Mouse (Mus musculus): Measurements from ENCODE around the gene Lrmda. TPM values are rescaled to one million over a fixed set of nuclear protein-coding genes. Genes with fewer than 3 reads are reported as not detected.

The Lrmda gene
- total and polyA plus RNA-seq, 2 experiments from 2014 or later, result 0.38 to 0.82 TPM

- Histone ChIP-seq H3K36me3 (replicated peaks; ENCODE audit: control insufficient read depth, insufficient read depth, low read length) (no peaks in the 10 kb centered on the region), H3K27me3 (ENCODE audit: control insufficient read depth, insufficient read depth, low read length) (no peaks in the 10 kb centered on the region), H3K9me3 (replicated peaks; ENCODE audit: control insufficient read depth, low read length) (no peaks in the 10 kb centered on the region), H3K4me2 (ENCODE audit: low read depth, low read length) (no peak overlapping the region), H3K9ac (replicated peaks; ENCODE audit: low read depth, low read length) (no peak overlapping the region), H3K27ac (ENCODE audit: low read depth) (no peak overlapping the region), H3K4me1 (ENCODE audit: control insufficient read depth, insufficient read depth) (peaks cover 5% of the 10 kb centered on the region; the same call in 1 of the 2 replicates), H3K4me3 (ENCODE audit: low read depth, low read length) (no peak overlapping the region)
- DNase-seq (ENCODE audit: low spot score), result no peak
- 46% methylated on average over 11 of the region's 11 CpGs for WGBS
- TF ChIP-seq EP300 (IDR thresholded peaks at IDR 0.05; ENCODE audit: low read depth), result no peak
- no peak for TF ChIP-seq CTCF (IDR thresholded peaks at IDR 0.05; ENCODE audit: low read depth)
- ATAC-seq (ENCODE audit: insufficient read depth, low read depth), result no peak
These were observed 148.7 kb downstream of the Lrmda start for GRCm38 (mm10) chr14:22168077-22168794.

- peaks cover 5% of the 10 kb centered on the region; the same call in 1 of the 2 replicates for H3K4me1 ChIP-seq (ENCODE audit: control insufficient read depth, insufficient read depth)
- WGBS, result 49% methylated on average over 14 of the region's 14 CpGs
- TF ChIP-seq EP300 (IDR thresholded peaks at IDR 0.05; ENCODE audit: low read depth) (no peak), CTCF (IDR thresholded peaks at IDR 0.05; ENCODE audit: low read depth) (no peak)
- H3K36me3 ChIP-seq (replicated peaks; ENCODE audit: control insufficient read depth, insufficient read depth, low read length), result no peaks in the 10 kb centered on the region
- no peaks in the 10 kb centered on the region for H3K9me3 ChIP-seq (replicated peaks; ENCODE audit: control insufficient read depth, low read length)
- ATAC-seq (ENCODE audit: insufficient read depth, low read depth), result no peak
- H3K4me3 ChIP-seq (ENCODE audit: low read depth, low read length), result no peak overlapping the region
- H3K27me3 ChIP-seq (ENCODE audit: control insufficient read depth, insufficient read depth, low read length), result no peaks in the 10 kb centered on the region
- H3K4me2 ChIP-seq (ENCODE audit: low read depth, low read length), result no peak overlapping the region
- no peak overlapping the region for H3K27ac ChIP-seq (ENCODE audit: low read depth)
- no peak for DNase-seq (ENCODE audit: low spot score)
- no peak overlapping the region for H3K9ac ChIP-seq (replicated peaks; ENCODE audit: low read depth, low read length)
These were observed 149.5 kb downstream of the Lrmda start for GRCm38 (mm10) chr14:22168795-22169568.

- no peaks in the 10 kb centered on the region for H3K4me1 ChIP-seq (ENCODE audit: control insufficient read depth, insufficient read depth)
- no peak for ATAC-seq (ENCODE audit: insufficient read depth, low read depth)
- no peak for DNase-seq (ENCODE audit: low spot score)
- TF ChIP-seq EP300 (IDR thresholded peaks at IDR 0.05; ENCODE audit: low read depth) (no peak), CTCF (IDR thresholded peaks at IDR 0.05; ENCODE audit: low read depth) (no peak)
- no peak overlapping the region for H3K9ac ChIP-seq (replicated peaks; ENCODE audit: low read depth, low read length)
- H3K4me2 ChIP-seq (ENCODE audit: low read depth, low read length), result no peak overlapping the region
- H3K36me3 ChIP-seq (replicated peaks; ENCODE audit: control insufficient read depth, insufficient read depth, low read length), result no peaks in the 10 kb centered on the region
- no peak overlapping the region for H3K27ac ChIP-seq (ENCODE audit: low read depth)
- H3K4me3 ChIP-seq (ENCODE audit: low read depth, low read length), result no peak overlapping the region
- no peaks in the 10 kb centered on the region for H3K9me3 ChIP-seq (replicated peaks; ENCODE audit: control insufficient read depth, low read length)
- WGBS, result 69% methylated on average over 9 of the region's 9 CpGs
- no peaks in the 10 kb centered on the region for H3K27me3 ChIP-seq (ENCODE audit: control insufficient read depth, insufficient read depth, low read length)
These were observed 155.2 kb downstream of the Lrmda start for GRCm38 (mm10) chr14:22174757-22175156.

- Histone ChIP-seq H3K27me3 (ENCODE audit: control insufficient read depth, insufficient read depth, low read length) (no peaks in the 10 kb centered on the region), H3K4me1 (ENCODE audit: control insufficient read depth, insufficient read depth) (no peaks in the 10 kb centered on the region), H3K36me3 (replicated peaks; ENCODE audit: control insufficient read depth, insufficient read depth, low read length) (no peaks in the 10 kb centered on the region), H3K4me2 (ENCODE audit: low read depth, low read length) (no peak overlapping the region), H3K4me3 (ENCODE audit: low read depth, low read length) (no peak overlapping the region), H3K9ac (replicated peaks; ENCODE audit: low read depth, low read length) (no peak overlapping the region), H3K9me3 (replicated peaks; ENCODE audit: control insufficient read depth, low read length) (no peaks in the 10 kb centered on the region), H3K27ac (ENCODE audit: low read depth) (no peak overlapping the region)
- DNase-seq (ENCODE audit: low spot score) (no peak), ATAC-seq (ENCODE audit: insufficient read depth, low read depth) (no peak)
- 61% methylated on average over 2 of the region's 2 CpGs for WGBS
- no peak for TF ChIP-seq CTCF (IDR thresholded peaks at IDR 0.05; ENCODE audit: low read depth)
- TF ChIP-seq EP300 (IDR thresholded peaks at IDR 0.05; ENCODE audit: low read depth), result no peak
These were observed 160.2 kb downstream of the Lrmda start for GRCm38 (mm10) chr14:22179761-22180160.

GRCm38 (mm10) chr14:22181508-22181907 lies 162.0 kb downstream of the Lrmda start:
- Histone ChIP-seq H3K4me1 (ENCODE audit: control insufficient read depth, insufficient read depth) (no peaks in the 10 kb centered on the region), H3K4me2 (ENCODE audit: low read depth, low read length) (no peak overlapping the region), H3K27ac (ENCODE audit: low read depth) (no peak overlapping the region), H3K9ac (replicated peaks; ENCODE audit: low read depth, low read length) (no peak overlapping the region), H3K9me3 (replicated peaks; ENCODE audit: control insufficient read depth, low read length) (no peaks in the 10 kb centered on the region), H3K36me3 (replicated peaks; ENCODE audit: control insufficient read depth, insufficient read depth, low read length) (no peaks in the 10 kb centered on the region), H3K27me3 (ENCODE audit: control insufficient read depth, insufficient read depth, low read length) (no peaks in the 10 kb centered on the region), H3K4me3 (ENCODE audit: low read depth, low read length) (no peak overlapping the region)
- no peak for TF ChIP-seq CTCF (IDR thresholded peaks at IDR 0.05; ENCODE audit: low read depth)
- TF ChIP-seq EP300 (IDR thresholded peaks at IDR 0.05; ENCODE audit: low read depth), result no peak
- ATAC-seq (ENCODE audit: insufficient read depth, low read depth), result no peak
- 82% methylated on average over 6 of the region's 6 CpGs for WGBS
- DNase-seq (ENCODE audit: low spot score), result no peak

All from heart, postnatal 0 days (tissue).